Mouse (Mus musculus) liver, embryonic 16.5 days (tissue): ENCODE measurements around the gene Cish. TPM values are rescaled to one million over a fixed set of nuclear protein-coding genes. Genes with fewer than 3 reads are reported as not detected.

ENCODE experiments used
- polyA plus RNA-seq: library from polyadenylated mRNA; unstranded; fragments of >200 nt; fragmentation: Nextera tagmentation; extraction: Ambion mirVana; gene quantifications from 2 replicates; pipeline ENCODE4 v1.2.1, GENCODE M21; 2015

Gene Cish
- polyA plus RNA-seq, 1 experiment from 2014 or later, result 10.7 TPM

Other genes starting within 250 kb of the Cish start
- gene Dock3, start 64.1 kb upstream of the Cish start, polyA plus RNA-seq, result 0.02 and 0.04 TPM in 2 replicates
- gene Mapkapk3, start 6.1 kb upstream of the Cish start, polyA plus RNA-seq, result 8.4 and 9.9 TPM in 2 replicates
- gene Hemk1, start 42.3 kb downstream of the Cish start, polyA plus RNA-seq, result 2.9 TPM in 2 replicates
- 0.07 and 0.18 TPM in 2 replicates for gene 6430571L13Rik, start 44.6 kb downstream of the Cish start, polyA plus RNA-seq
- gene Cacna2d2, start 103.6 kb downstream of the Cish start, polyA plus RNA-seq, result not detected in 2 replicates
- gene Tmem115, start 237.9 kb downstream of the Cish start, polyA plus RNA-seq, result 14.3 and 14.7 TPM in 2 replicates
- 10.6 and 11.2 TPM in 2 replicates for gene Cyb561d2, start 246.2 kb downstream of the Cish start, polyA plus RNA-seq
- 12.1 and 12.5 TPM in 2 replicates for gene Nprl2, start 246.2 kb downstream of the Cish start, polyA plus RNA-seq